Mouse (Mus musculus): ENCODE results near the gene BC053393. TPM values are rescaled to one million over a fixed set of nuclear protein-coding genes. Genes with fewer than 3 reads are reported as not detected.

The BC053393 gene
- polyA plus RNA-seq, 1 experiment from 2014 or later: not detected

DNA sequence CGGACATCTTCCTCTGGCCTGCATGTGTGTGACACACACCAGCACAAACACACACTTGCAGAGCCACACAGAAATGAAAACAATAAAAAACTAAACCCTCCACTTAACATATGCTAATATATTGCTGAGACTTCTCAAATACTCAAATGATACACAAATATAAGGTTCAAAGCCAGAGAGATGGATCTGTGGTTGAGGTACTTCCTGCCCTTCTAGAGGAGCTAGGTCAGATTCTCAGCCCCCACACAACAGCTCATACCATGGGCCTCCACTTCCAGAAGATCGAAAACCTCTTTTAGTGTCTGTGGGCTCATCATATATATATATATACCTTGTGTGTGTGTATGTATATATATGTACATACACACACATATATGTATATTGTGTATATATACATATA is 5.4 kb upstream of the BC053393 start:
- Histone ChIP-seq H3K9ac (replicated peaks; ENCODE audit: low read depth, low read length) (no peak overlapping the region), H3K36me3 (ENCODE audit: control insufficient read depth, insufficient read depth, low read length) (no peaks in the 10 kb centered on the region), H3K4me3 (ENCODE audit: low read depth, low read length) (no peak overlapping the region), H3K27ac (ENCODE audit: low read depth, low read length) (no peak overlapping the region), H3K4me2 (ENCODE audit: low read depth, low read length) (no peak overlapping the region), H3K9me3 (ENCODE audit: control insufficient read depth, low read length) (no peaks in the 10 kb centered on the region), H3K27me3 (ENCODE audit: control insufficient read depth, insufficient read depth, low read length) (no peaks in the 10 kb centered on the region), H3K4me1 (ENCODE audit: control insufficient read depth, insufficient read depth, low read length) (no peaks in the 10 kb centered on the region)
- 97% methylated on average over 2 of the region's 2 CpGs for WGBS
- ATAC-seq (ENCODE audit: low read depth): no peak

DNA sequence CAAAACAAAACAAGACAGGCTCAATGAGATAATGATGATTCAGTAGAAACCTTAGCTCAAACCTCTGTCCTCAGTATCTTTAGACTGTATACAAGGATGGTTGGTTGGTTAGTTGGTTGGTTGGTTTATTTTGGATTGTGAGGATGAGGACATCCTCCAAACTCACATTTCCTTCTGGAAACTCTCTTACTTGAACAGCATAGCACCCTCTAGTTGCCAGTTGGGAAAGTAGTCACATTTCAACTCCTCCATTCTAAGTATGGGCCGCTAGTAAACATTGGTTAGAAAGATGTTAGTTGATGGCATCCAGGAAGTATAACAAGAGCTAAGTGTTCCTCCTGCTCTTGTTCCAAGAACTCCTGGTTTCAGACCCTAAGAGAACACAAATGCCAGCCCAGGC is 2.2 kb upstream of the BC053393 start:
- WGBS: 74% methylated on average over 1 of the region's 1 CpGs
- Histone ChIP-seq H3K27me3 (ENCODE audit: control insufficient read depth, insufficient read depth, low read length) (no peaks in the 10 kb centered on the region), H3K4me3 (ENCODE audit: low read depth, low read length) (no peak overlapping the region), H3K36me3 (ENCODE audit: control insufficient read depth, insufficient read depth, low read length) (no peaks in the 10 kb centered on the region), H3K4me2 (ENCODE audit: low read depth, low read length) (no peak overlapping the region), H3K4me1 (ENCODE audit: control insufficient read depth, insufficient read depth, low read length) (no peaks in the 10 kb centered on the region), H3K9me3 (ENCODE audit: control insufficient read depth, low read length) (no peaks in the 10 kb centered on the region), H3K27ac (ENCODE audit: low read depth, low read length) (no peak overlapping the region), H3K9ac (replicated peaks; ENCODE audit: low read depth, low read length) (no peak overlapping the region)
- ATAC-seq (ENCODE audit: low read depth): no peak

DNA sequence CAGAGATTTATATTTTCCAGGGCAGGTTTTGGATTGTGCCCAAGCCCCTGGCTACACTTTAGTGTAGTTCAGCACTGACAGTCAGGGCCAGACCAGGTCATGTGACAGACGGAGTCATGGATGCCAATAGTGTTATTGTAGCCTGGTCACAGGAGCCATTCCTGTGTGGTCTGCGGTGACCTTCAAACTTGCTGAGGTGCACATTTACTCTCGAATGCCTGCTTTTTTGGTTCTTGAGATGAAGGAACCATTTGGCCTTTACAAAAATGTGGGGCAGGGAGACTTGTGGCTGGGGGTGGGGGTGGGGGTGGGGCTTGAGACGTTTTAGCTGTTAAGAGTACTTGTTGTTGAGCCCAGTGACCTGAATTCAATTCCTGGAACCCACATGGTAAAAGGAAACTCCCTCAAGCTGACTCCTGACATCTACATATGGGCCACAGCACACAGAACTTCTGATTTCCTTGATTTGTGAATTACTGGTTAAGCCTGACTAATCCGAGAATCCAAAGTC is 7.5 kb downstream of the BC053393 start:
- H3K27ac ChIP-seq (ENCODE audit: low read depth, low read length): no peak overlapping the region
- H3K9ac ChIP-seq (replicated peaks; ENCODE audit: low read depth, low read length): no peak overlapping the region
- H3K4me3 ChIP-seq (ENCODE audit: low read depth, low read length): no peak overlapping the region
- H3K4me1 ChIP-seq (ENCODE audit: control insufficient read depth, insufficient read depth, low read length): no peaks in the 10 kb centered on the region
- ATAC-seq (ENCODE audit: low read depth): no peak
- WGBS: 70% methylated on average over 5 of the region's 5 CpGs
- H3K36me3 ChIP-seq (ENCODE audit: control insufficient read depth, insufficient read depth, low read length): no peaks in the 10 kb centered on the region
- H3K9me3 ChIP-seq (ENCODE audit: control insufficient read depth, low read length): no peaks in the 10 kb centered on the region
- H3K27me3 ChIP-seq (ENCODE audit: control insufficient read depth, insufficient read depth, low read length): no peaks in the 10 kb centered on the region
- no peak overlapping the region for H3K4me2 ChIP-seq (ENCODE audit: low read depth, low read length)

DNA sequence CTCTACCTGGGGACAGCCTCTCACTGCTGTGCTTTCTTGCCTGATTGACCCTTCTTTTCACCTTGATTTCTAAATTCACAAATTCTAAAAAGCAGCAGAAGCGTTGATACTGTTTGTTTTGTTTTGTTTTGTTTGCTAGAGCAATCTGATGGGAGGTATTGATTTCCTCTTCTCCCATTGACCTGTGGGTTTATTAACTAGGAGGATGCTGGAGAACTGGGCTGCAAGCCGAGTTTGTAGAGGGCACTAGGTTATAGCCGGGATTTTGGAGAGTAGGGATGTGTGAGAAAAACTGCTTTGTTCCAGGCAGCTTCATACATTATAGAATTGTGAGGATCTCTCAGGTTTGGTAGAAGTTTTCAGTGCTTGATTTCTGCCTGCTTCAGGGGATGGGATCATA is 9.1 kb downstream of the BC053393 start:
- H3K4me2 ChIP-seq (ENCODE audit: low read depth, low read length): no peak overlapping the region
- H3K4me1 ChIP-seq (ENCODE audit: control insufficient read depth, insufficient read depth, low read length): no peaks in the 10 kb centered on the region
- no peaks in the 10 kb centered on the region for H3K36me3 ChIP-seq (ENCODE audit: control insufficient read depth, insufficient read depth, low read length)
- no peaks in the 10 kb centered on the region for H3K27me3 ChIP-seq (ENCODE audit: control insufficient read depth, insufficient read depth, low read length)
- no peak overlapping the region for H3K27ac ChIP-seq (ENCODE audit: low read depth, low read length)
- no peak overlapping the region for H3K9ac ChIP-seq (replicated peaks; ENCODE audit: low read depth, low read length)
- no peaks in the 10 kb centered on the region for H3K9me3 ChIP-seq (ENCODE audit: control insufficient read depth, low read length)
- no peak for ATAC-seq (ENCODE audit: low read depth)
- 84% methylated on average over 3 of the region's 3 CpGs for WGBS
- no peak overlapping the region for H3K4me3 ChIP-seq (ENCODE audit: low read depth, low read length)

DNA sequence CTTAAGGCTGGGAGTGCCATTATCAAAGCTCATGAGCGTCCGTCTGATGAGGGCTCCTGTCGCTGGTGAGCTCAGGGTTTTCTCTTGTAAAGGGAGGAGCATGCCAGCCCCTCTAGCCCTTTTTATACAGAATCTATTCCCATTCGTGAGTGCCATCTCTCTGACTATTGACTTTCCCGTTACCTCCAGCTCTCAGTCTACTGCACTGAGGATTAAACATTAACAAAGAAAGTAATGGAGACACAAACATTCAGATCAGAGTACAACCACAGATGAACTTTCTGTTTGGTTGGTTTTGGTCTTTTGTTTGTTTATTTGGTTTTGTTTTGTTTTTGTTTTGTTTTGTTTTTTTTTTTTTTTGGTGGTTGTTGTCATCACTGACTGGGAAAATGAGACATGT is 11.4 kb downstream of the BC053393 start:
- no peak overlapping the region for H3K9ac ChIP-seq (replicated peaks; ENCODE audit: low read depth, low read length)
- 81% methylated on average over 5 of the region's 5 CpGs for WGBS
- no peak overlapping the region for H3K27ac ChIP-seq (ENCODE audit: low read depth, low read length)
- H3K4me1 ChIP-seq (ENCODE audit: control insufficient read depth, insufficient read depth, low read length): no peaks in the 10 kb centered on the region
- H3K27me3 ChIP-seq (ENCODE audit: control insufficient read depth, insufficient read depth, low read length): no peaks in the 10 kb centered on the region
- ATAC-seq (ENCODE audit: low read depth): no peak
- H3K9me3 ChIP-seq (ENCODE audit: control insufficient read depth, low read length): no peaks in the 10 kb centered on the region
- H3K36me3 ChIP-seq (ENCODE audit: control insufficient read depth, insufficient read depth, low read length): no peaks in the 10 kb centered on the region
- H3K4me3 ChIP-seq (ENCODE audit: low read depth, low read length): no peak overlapping the region
- H3K4me2 ChIP-seq (ENCODE audit: low read depth, low read length): no peak overlapping the region

DNA sequence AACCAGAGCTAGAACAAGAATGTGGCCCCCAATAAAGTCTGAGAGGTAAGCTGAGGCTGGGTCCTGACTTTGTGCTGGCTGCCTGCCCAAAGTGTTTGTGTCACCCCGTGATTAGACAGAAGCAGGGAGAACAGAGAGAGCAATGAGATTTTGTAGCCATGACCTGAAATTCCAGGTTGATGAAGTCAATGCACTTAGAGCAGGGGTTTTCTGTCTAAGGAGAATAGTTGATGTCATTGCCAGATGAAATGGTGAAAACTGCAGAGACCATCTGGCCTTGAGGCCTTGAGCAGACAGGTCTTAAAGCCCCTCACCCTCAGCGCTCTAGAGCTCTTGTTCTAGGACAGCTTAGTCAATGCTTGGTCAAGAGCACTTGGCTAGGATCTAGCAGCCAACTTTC is 21.1 kb downstream of the BC053393 start:
- 83% methylated on average over 2 of the region's 2 CpGs for WGBS
- no peak overlapping the region for H3K4me2 ChIP-seq (ENCODE audit: low read depth, low read length)
- H3K36me3 ChIP-seq (ENCODE audit: control insufficient read depth, insufficient read depth, low read length): no peaks in the 10 kb centered on the region
- H3K27me3 ChIP-seq (ENCODE audit: control insufficient read depth, insufficient read depth, low read length): no peaks in the 10 kb centered on the region
- H3K9ac ChIP-seq (replicated peaks; ENCODE audit: low read depth, low read length): no peak overlapping the region
- H3K4me3 ChIP-seq (ENCODE audit: low read depth, low read length): no peak overlapping the region
- ATAC-seq (ENCODE audit: low read depth): no peak
- no peaks in the 10 kb centered on the region for H3K4me1 ChIP-seq (ENCODE audit: control insufficient read depth, insufficient read depth, low read length)
- H3K27ac ChIP-seq (ENCODE audit: low read depth, low read length): no peak overlapping the region
- H3K9me3 ChIP-seq (ENCODE audit: control insufficient read depth, low read length): no peaks in the 10 kb centered on the region

DNA sequence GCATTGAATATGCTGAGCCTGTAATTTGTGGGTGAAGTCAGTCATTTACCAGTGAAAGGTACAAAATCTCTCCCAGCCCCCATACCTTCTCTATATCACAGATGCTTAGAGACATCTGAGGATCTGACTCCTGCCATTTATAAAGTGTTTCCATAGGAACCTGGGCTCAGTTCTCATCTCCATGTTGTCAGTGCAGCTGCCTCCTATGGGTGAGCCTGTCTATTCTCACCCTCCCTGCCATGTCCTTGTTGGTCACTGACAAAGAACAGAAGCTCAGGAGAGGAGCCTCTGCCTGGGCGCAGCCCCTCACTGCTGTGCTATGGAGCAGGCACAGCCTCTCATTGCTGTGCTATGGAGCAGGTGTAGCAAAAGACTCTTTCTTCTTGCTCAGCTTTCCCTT is 48.6 kb downstream of the BC053393 start:
- WGBS: 100% methylated on average over 1 of the region's 1 CpGs
- ATAC-seq (ENCODE audit: low read depth): no peak

DNA sequence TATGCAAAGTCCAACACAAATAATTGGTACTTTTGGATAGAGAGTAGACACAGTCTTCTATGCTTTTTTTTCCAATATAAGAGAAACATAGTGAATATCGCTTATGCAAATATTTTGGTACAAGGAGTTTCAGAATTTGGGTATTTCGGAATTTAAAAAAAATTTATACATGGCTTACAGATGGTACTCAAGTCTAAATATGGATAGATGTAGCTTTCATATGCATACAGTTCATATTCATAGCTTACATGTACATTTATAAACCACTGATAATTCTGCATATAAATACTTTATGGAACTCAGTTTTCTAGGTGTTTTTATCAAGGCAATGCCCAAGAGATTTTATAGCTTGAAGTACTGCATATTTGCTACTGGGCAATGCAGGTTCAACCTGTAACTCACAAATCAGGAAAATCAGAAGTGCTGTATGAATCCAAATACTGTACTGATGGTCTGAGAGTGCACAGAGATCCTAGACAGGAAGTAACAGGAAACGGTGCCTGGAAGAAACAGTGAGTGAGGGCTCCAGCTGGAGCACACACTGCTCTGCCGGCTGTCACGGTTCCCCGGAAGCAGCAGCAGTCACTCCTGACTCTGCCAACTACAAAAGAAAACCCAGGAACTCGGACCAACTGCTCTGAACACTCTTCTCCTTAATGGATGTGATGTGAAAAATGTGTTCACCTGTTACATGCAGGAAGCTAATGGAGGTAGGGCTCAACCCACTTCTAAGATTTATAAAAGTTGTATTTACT is 49.3 kb downstream of the BC053393 start:
- no peak overlapping the region for H3K4me2 ChIP-seq (ENCODE audit: low read depth, low read length)
- no peak overlapping the region for H3K9ac ChIP-seq (replicated peaks; ENCODE audit: low read depth, low read length)
- H3K36me3 ChIP-seq (ENCODE audit: control insufficient read depth, insufficient read depth, low read length): no peaks in the 10 kb centered on the region
- H3K4me3 ChIP-seq (ENCODE audit: low read depth, low read length): no peak overlapping the region
- no peaks in the 10 kb centered on the region for H3K4me1 ChIP-seq (ENCODE audit: control insufficient read depth, insufficient read depth, low read length)
- no peaks in the 10 kb centered on the region for H3K27me3 ChIP-seq (ENCODE audit: control insufficient read depth, insufficient read depth, low read length)
- no peak for ATAC-seq (ENCODE audit: low read depth)
- no peak overlapping the region for H3K27ac ChIP-seq (ENCODE audit: low read depth, low read length)
- H3K9me3 ChIP-seq (ENCODE audit: control insufficient read depth, low read length): no peaks in the 10 kb centered on the region
- WGBS: 75% methylated on average over 7 of the region's 7 CpGs

More for the DNA sequence above, 48.6 kb downstream of the BC053393 start:
- Histone ChIP-seq H3K4me1 (ENCODE audit: control insufficient read depth, insufficient read depth, low read length) (no peaks in the 10 kb centered on the region), H3K27ac (ENCODE audit: low read depth, low read length) (no peak overlapping the region), H3K36me3 (ENCODE audit: control insufficient read depth, insufficient read depth, low read length) (no peaks in the 10 kb centered on the region), H3K9ac (replicated peaks; ENCODE audit: low read depth, low read length) (no peak overlapping the region), H3K27me3 (ENCODE audit: control insufficient read depth, insufficient read depth, low read length) (no peaks in the 10 kb centered on the region), H3K4me2 (ENCODE audit: low read depth, low read length) (no peak overlapping the region), H3K4me3 (ENCODE audit: low read depth, low read length) (no peak overlapping the region), H3K9me3 (ENCODE audit: control insufficient read depth, low read length) (no peaks in the 10 kb centered on the region)

DNA sequence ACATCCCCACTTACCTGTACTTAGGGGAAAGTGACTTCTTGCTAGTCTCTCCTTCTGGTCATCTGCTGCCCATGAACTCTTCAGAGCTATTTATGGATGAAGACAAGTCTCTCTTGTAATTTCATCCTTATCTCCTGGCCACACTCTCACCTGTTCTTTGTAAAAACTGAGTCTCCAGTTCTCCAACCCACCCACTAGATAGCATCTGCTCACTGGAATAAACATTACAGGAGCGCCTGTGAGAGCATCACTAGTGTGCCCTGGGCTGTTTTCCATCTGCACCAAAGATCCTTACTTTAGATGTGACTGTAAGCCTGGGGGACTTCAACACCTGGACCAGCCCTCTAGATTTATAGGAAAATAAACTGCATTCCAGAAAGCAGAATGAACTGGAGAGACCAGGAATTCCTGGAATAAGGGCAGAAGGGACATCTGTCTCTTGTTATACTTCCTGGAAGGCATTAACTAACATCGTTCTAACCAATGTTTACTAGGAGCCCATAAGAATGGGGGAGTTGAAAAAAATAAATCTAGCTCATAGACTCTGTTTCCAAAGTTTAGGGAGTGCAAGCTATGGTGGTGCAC is 58.0 kb downstream of the BC053393 start, which contains the start of gene Dppa1:
TSS of gene Dppa1 (minus strand) at position 51 of the 585 bp plus-strand sequence.
- Histone ChIP-seq H3K4me3 (ENCODE audit: low read depth, low read length) (no peak within 1 kb of the TSS), H3K9ac (replicated peaks; ENCODE audit: low read depth, low read length) (no peak within 1 kb of the TSS), H3K27ac (ENCODE audit: low read depth, low read length) (no peak within 1 kb of the TSS), H3K36me3 (ENCODE audit: control insufficient read depth, insufficient read depth, low read length) (no peaks in the 10 kb centered on the region), H3K9me3 (ENCODE audit: control insufficient read depth, low read length) (no peaks in the 10 kb centered on the region), H3K4me2 (ENCODE audit: low read depth, low read length) (no peak within 1 kb of the TSS), H3K27me3 (ENCODE audit: control insufficient read depth, insufficient read depth, low read length) (no peaks in the 10 kb centered on the region), H3K4me1 (ENCODE audit: control insufficient read depth, insufficient read depth, low read length) (no peaks in the 10 kb centered on the region)
- ATAC-seq (ENCODE audit: low read depth): no peak
- 83% methylated on average over 2 of the region's 2 CpGs for WGBS

Measured in neural tube, embryonic 14.5 days (tissue).